Mouse (Mus musculus): ENCODE measurements at regions not wholly inside any gene's neighbourhood (a gene's known extent, or its start where the extent isn't known, plus 50 kb on each side); places are given as distances from the start of the nearest gene placed in this dataset.
A peak's percentile ranks its signal among the peaks of the same experiment; 100 is the strongest.

DNA sequence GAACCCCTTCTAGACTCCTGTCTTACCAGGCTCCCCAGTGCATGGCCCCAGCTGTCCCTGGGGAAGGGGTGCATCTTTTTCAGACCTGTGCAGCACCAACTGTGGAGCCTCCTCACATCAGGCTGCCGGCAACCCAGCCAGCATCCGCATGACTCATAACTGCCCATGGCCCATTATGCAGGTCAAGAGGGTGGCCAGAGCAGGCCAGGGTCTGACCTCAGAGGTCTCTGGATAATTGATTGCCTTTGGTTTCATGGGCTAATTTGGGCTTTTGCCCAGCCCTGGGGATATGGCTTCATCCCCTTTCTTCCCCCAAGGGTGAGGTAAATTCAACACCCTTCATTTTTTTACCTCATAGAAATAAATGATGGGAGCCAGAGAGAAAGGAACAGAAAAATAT is 117.2 kb upstream of the Cadm1 start:
- no peak for DNase-seq (ENCODE audit: low spot score in 2 of 2)
- intact Hi-C loops (cut with DNase I): no loop called here

DNA sequence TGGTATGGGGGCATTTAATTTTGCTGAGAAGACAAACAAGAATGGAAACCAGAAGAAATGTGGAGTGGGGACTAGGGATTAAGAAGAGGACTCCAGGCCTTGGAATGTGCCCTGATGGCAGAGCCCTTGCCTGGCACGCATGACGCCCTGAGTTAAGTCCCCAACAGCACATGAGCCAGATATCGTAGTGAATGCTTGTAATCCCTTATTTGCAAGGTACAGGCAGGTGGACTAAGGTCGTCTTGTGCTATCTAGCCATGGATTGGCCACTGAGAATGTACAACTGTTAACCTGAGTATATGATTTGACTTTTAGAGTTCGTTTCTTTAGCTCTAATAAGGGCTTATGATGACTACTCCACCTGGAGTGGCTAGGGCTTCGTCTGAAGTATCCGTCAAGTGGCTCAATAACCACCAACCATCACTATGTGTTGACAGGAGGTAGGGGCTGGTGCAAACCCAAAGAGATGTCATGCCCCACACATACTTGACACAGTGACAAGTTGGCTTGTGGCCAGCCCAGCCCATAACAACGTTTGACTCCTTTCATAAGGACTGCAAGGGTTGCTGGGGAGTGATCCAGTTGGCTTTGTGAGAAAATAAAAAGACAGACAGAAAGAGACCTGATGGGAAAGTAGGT is 115.5 kb upstream of the Cadm1 start:
- intact Hi-C loops (cut with DNase I): no loop called here
- DNase-seq (ENCODE audit: low spot score in 2 of 2): no peak

DNA sequence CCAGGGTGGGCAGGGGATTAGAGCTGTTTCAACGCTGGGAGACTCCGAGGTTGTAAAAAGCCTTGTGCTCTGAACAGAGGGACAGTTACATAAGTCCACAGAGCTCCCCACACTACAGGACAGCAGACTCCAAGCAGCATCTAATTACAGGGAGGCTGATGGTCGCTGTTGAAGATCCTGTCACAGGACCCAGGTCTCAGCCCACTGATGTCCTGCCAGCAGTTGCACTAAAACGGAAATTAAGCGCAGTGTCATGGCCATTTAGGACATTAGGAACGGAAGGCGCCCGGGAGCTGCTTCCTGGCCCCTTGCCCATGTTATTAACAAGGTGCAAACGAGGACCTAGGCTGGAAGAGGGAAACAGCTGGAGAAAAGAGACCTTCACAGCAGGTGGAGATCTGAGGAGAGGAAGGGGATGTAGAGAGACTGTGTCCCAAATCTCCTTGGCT is 107.8 kb upstream of the Cadm1 start:
- DNase-seq (ENCODE audit: low spot score in 2 of 2): peak; percentile 36 to 44
- intact Hi-C loops (cut with DNase I): no loop called here

DNA sequence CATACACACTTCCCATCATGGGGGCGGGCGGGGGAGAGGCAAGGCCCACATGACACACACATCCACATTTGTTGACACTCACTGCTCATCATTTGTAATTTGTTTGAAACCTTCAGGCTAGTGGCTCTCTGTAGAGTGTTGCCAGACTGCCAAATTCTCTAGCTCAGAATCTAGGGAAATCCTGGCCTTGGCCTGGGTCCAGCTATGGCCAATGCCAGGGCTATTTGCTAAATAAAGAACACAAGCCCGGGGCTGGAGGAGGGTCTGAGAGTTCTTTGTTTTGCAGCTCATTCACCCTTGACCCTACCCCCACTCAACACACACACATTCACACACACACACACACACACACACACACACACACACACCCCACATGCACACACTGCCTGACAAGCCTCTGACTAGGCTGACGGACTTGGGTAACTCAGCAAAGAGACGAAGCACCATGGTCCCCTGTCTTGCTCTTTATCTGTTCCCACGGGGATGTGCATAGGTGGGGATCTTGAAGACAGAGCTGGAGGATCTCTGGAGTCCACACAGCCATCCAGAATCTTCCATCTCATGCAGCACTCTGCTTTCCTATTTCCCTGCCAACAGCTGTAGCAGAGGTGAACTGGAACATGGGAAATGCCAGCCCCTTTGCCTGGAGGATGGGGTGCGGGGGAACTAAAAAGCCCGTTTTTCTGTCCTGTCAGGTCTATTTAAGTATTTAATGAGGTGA is 107.1 kb upstream of the Cadm1 start:
- intact Hi-C loops (cut with DNase I): no loop called here
- DNase-seq (ENCODE audit: low spot score in 2 of 2): peak; percentile 70 to 81

DNA sequence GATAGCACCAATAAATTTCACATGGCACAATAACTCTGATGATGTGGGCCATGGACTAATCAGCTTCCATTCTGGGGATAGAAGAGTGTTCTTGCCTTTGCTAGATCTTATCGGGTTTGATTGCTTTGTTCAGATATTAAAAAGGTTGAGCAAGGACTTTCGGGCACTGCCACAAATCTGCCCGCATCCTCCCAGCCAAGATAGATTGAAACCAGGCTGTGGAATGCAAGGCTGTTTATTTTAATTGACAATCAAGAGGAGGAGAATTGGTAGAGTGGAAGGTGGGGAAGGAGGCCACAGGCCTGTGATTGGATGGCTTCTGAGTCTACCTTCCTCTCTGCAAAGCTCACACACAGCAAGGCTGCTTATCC is 106.5 kb upstream of the Cadm1 start:
- DNase-seq (ENCODE audit: low spot score in 2 of 2): no peak
- intact Hi-C loops (cut with DNase I): no loop called here

DNA sequence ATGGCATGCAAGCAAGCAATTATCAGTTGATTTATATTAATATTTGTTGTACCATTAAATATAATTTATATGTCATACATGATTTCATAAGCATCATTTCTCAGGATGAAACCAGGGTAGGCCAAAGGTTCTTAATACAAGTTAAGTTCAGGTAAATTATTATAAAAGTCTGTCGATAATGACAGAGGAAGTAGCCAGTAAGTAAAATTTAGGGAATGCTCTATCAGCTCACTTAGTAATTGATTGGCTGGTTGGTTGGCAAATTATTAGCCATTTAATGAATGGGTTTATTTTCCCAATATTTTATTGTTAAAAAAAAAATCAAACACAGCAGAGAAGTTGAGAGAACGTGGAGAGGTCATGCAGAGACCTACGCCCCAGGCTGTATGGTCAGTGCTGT is 105.8 kb upstream of the Cadm1 start:
- DNase-seq (ENCODE audit: low spot score in 2 of 2): no peak
- intact Hi-C loops (cut with DNase I): no loop called here

DNA sequence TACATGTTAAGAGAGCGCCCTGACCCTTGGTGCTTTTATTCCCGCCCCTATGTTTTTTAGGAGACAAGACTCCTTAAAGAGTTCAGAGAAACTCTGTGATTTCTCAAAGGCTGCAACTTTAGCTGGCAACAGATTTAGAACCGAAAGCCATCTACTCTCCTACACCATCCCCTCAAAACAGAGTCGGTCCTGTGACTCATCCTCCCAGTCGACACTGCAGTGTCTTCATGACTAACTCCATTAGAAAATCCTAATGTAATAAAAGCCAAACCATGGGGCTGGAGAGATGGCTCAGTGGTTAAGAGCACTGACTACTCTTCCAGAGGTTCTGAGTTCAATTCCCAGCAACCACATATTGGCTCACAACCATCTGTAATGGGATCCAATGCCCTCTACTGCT is 103.3 kb upstream of the Cadm1 start:
- intact Hi-C loops (cut with DNase I): no loop called here
- no peak for DNase-seq (ENCODE audit: low spot score in 2 of 2)

DNA sequence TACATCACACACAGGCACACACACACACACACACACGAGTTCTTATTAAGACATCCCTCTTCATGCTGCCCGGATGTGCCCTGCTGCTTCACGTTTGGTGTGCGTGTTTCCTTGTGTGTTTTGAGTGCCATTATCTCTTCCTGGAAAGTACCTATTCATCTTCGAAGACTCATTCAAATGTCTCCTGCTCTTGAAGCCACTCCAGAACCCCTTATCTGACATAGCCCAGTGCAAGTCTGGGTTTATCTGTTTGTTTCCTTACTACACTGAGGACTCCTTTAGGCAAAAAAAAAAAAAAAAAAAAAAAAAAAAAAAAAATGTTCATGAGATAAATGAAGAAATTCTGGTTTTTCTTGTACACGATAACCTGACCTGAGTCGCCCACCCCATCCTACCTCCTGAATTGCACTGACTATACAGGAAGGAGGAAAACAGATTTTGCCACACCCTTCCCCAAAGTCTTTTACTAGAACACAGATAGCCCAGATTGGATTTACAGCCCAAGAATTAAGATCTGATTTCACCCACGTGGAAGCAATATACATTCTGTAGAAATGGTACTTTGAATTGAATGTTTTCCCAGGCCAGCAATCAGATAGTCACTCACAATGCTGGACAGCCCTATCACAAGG is 101.1 kb upstream of the Cadm1 start:
- DNase-seq (ENCODE audit: low spot score in 2 of 2): no peak
- intact Hi-C loops (cut with DNase I): no loop called here

DNA sequence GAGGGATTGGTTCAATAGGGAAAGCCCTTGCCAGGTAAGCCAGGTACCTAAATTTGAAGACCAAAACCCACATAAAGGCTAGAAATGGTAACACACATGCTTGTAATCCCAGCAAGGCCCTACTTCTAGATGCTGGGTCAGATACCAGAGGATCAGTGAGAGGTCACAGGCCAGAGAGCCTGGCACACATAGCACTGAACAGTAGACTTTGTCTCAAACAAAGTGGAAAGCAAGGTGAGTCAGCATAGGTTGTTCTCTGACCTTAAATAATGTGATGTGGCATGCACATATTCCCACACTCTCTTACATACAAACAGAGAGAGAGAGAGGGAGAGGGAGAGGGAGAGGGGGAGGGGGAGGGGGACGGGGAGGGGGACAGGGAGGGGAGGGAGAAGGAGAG is 100.3 kb upstream of the Cadm1 start:
- intact Hi-C loops (cut with DNase I): no loop called here
- no peak for DNase-seq (ENCODE audit: low spot score in 2 of 2)

DNA sequence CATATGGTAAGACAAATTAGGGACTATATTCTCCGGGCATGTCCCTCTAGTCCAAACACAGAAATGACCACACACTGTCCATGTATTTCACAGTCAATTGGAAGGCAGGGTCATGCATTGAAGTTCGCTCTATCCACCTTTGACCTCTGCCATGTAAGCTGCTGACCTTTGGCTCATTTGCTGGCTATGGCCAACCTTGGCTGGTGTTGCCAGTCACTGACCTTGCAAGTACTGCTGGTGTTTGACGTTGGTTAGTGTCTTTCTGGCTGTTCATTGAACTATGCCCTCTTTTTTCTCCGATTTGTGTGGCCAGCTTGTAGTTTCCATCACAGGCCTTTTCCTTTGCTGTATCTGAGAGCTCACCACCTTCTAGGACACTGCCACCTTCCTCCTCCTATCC is 97.3 kb upstream of the Cadm1 start:
- intact Hi-C loops (cut with DNase I): no loop called here

DNA sequence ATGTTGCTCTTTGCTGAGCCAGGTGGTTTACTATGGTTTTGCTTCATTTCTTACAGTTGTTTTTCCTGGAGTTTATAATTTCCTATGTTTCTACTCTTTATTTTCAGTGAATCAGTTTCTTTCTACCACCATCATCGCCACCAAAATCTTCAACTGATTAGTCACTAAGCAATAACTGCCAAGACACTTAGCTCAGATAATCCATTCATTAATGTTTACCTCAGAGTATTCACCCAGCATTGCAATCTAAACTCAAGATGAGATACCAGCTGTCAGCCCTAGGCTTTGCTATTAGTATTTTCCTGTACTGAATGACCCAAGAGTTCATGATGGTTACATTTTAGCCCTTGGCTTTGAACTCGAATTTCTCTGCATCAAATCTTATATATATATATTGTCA is 96.8 kb upstream of the Cadm1 start:
- intact Hi-C loops (cut with DNase I): no loop called here
- no peak for DNase-seq (ENCODE audit: low spot score in 2 of 2)

More for the DNA sequence above, 97.3 kb upstream of the Cadm1 start:
- DNase-seq (ENCODE audit: low spot score in 2 of 2): no peak

DNA sequence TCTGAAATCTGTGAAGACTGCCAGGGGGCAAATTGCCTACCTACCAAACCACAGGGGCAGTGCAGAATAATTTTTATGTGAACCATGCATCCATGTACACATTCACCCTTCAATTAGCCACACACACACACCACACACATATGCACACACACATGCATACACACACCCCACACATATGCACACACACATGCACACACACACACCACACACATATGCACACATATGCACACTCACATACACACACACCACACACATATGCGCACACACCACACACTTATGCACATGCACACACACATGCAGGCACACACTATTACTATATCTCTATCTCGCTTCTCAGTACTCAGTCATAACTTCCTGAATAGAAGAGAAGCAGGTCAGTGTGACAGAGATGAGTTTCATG is 95.9 kb upstream of the Cadm1 start:
- no peak for DNase-seq (ENCODE audit: low spot score in 2 of 2)
- intact Hi-C loops (cut with DNase I): no loop called here

DNA sequence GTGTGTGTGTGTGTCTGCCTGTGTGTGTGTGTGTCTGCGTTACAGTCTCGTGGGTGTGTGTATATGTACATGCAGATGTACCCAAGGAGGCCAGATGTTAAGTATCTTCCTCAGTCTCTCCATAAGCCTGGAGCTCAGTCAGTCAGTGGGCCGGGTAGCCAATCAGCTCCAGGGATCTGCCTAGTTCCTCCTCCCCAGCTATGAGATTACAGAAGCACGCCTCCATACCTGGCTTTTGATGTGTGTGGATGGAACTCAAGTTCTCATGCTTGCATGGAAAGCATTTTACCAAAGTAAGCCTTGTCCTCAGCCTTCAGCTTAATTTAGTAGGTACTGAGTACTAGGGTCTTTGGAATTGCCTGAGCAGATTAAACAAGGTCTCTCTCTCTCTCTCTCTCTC is 91.0 kb upstream of the Cadm1 start:
- no peak for DNase-seq (ENCODE audit: low spot score in 2 of 2)
- intact Hi-C loops (cut with DNase I): no loop called here

DNA sequence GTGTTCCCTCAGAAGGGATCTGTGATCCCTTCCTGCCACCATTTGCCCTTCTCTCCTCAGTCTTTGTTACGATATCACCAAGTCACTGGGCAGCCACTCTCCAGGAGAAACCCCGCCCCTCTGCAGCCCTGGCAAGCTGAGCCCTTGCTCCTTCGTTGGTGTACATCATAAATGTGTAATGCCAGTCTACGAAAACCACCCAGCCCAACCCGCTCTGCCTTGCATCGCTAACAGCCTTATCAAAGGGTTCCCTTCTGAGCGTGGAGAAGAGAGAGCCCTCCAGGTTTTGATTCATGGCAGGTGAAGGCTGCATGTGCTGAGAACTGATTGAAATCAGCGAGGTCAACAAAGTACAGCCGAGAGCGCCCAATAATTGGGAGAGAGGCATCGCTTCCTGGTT is 90.5 kb upstream of the Cadm1 start:
- no peak for DNase-seq (ENCODE audit: low spot score in 2 of 2)
- intact Hi-C loops (cut with DNase I): no loop called here

DNA sequence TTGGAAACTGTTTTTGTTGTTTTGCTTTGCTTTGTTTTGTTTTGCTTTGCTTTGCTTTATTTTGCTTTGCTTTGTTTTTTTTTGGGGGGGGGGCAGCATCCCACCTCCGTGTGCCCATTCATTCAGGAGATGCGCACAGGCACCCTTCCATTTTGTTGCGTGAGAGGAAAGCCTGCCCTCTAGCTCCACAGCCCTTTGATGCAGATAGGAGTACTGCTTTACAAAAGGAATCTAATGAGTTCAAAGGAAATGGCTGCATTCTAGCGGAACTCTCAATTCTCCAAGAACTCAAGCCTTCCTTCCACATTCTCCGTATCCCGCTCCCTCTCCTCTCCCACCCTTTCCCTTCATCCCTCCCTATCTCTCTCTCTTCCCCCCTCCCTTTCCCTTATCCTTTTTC is 89.8 kb upstream of the Cadm1 start:
- intact Hi-C loops (cut with DNase I): no loop called here
- DNase-seq (ENCODE audit: low spot score in 2 of 2): no peak

DNA sequence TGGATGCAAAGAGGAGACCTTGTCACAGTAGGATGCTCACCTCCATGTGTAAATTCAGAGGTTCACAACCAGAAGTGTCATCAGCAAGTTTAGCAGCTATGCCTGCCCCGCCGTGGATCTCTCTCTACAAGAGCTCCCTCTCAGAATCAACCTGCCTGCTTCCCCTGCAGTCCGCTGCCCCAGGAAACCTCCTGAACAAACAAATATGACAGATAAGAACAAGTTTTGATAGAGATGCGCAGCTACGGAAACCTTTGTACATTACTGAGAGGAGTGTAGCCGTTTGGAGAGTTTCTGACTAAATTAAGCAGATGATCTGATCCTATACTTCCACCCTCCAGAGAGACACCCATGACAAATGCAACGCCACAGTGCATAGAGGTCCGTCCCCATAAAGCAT is 88.8 kb upstream of the Cadm1 start:
- no peak for DNase-seq (ENCODE audit: low spot score in 2 of 2)
- intact Hi-C loops (cut with DNase I): no loop called here

DNA sequence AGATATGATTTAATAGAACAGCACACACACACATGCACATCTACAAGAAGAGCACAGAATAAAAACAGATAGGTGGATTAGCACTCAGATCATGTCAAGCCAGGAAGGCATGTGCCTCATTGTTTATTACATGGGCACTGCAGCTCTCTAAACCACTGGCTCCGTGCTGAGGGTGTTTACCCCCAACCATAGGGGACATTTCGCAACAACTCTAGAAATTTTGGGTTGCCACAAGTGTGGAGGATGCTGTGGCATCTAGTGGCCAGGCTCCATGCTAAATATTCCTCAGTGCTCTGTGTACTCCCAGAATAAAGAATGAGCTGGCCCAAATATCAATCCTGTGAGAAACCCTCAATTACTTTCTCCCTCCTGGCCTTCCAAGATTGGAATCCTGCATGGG is 85.8 kb upstream of the Cadm1 start:
- intact Hi-C loops (cut with DNase I): no loop called here

DNA sequence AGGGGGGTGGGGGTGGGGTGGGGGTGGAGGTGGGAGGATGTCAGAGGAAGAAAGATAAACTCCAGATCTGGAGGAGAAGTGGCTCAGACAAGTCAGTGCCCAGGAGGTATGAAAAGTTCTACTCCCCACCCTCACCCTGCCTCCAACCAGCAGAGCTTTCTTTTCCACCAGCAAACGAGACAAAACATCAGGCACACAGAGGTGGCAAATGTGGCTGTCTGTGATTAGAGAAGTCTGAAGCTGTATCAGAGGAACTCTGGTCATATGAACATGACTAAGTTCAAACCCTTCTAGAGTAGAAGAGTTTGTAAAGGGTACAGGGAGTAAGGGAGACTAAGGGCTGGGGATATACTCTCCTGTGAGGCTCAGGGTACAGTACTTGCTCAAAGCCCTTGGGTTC is 85.2 kb upstream of the Cadm1 start:
- intact Hi-C loops (cut with DNase I): no loop called here
- DNase-seq (ENCODE audit: low spot score in 2 of 2): no peak

More for the DNA sequence above, 85.8 kb upstream of the Cadm1 start:
- no peak for DNase-seq (ENCODE audit: low spot score in 2 of 2)

DNA sequence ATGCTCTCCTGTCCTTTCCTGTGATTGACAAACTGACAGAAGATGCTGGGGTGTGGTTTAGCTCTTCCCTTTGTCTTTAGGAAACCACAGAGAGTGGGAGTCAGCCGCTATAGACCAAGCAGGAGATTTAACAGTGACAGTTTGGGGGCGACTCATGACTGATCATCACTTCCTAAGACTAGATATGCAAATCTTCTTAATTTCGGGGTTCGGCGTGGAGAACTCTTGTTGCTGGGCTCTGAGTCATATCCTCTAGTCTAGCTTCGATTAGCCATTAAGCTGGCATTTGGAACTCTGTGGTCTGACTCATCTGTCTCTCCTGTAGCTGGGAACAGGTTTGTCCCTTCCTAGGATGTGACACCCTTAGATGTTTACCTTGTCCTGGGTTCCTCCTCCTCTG is 84.6 kb upstream of the Cadm1 start:
- DNase-seq (ENCODE audit: low spot score in 2 of 2): no peak
- intact Hi-C loops (cut with DNase I): no loop called here

DNA sequence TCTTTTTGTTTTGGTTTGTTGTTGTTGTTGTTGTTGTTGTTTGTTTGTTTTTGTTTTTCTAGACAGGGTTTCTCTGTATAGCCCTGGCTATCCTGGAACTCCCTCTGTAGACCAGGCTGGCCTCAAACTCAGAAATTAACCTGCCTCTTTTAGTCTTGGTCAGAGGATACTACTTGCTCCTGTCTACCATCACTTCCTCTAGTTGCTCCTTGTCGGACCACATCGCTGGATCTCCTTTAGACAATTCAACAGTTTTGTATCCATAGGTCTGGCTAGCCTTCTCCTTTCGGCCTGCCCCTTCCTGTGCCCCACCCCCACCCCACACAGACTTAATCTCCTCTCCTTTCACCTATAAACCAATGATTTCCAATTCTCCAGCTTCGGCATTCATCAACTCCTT is 77.2 kb upstream of the Cadm1 start:
- DNase-seq (ENCODE audit: low spot score in 2 of 2): no peak
- intact Hi-C loops (cut with DNase I): no loop called here

DNA sequence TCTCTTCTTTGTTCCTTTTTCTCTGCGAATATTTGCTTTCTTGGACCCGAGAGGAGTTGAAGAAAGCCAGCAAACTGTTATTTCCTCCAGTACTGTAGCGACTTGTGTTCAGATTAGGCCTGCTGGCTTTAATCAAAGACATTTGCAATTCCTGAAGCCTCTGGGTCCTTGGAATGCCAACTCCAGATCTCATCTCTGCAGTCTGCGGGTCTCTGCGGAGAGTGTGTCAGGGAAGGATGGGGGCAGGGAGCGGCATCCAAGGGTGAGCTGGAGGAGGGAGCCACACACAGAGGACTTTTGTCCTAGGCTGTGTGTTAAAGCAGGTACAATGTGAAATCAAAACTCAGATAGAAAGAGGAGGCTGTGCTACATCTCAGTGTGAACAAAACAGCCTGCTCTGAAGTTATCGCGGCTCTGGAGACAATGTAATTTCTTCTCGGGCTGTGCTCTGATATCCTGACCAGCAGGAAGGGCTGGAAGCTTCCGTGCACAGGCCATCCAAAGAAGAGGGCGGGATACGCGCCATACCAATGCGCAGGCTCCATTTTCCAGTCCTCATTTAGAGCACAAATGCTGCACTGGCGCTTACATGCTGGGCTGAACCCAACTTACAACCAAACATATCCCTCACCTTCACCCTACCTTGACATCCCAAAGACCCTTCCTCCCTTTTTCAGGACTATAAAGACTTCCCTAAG is 71.1 kb upstream of the Cadm1 start:
- intact Hi-C loops (cut with DNase I): no loop called here
- no peak for DNase-seq (ENCODE audit: low spot score in 2 of 2)

All from left cerebral cortex, postnatal 14 days (tissue).